Mouse (Mus musculus) kidney, postnatal 36 days (tissue): ENCODE measurements around the gene Olfr697.
"Not testable (repeated sequence)": the region's sequence is repeated elsewhere in the genome, so short reads cannot be mapped to it uniquely, and the experiment has no call there.

Experiments
- DNase-seq, 2 experiments: peaks; one replicate each; pipeline ENCODE4 v3.0.0; 2021 to 2022; ENCODE audit warnings: mixed read lengths in 2 of 2

Gene Olfr697

GRCm38 (mm10) chr7:106742343-106742742, at the start of gene Olfr697:
Gene Olfr697 (minus strand): TSS chr7:106742443.
- no peak for DNase-seq

DNA sequence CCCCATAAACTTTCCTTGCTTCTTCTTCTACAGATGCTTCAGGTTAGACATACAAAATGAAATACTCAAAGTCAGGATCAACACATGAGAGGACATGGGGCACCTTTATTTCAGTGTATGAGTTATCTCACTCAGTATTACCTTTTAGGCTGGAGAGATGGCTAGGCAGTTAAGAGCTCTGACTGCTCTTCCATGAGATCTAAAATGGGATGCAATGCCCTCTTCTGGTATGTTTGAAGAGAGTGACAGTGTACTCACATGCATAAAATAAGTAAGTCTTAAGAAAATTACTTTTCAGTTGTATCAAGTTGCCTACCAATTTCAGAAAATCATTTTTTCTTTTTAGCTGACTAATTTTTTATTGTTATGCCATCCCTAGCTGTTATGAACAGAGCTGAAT, 46.1 kb upstream of the Olfr697 start:
- no peak for DNase-seq

GRCm38 (mm10) chr7:106761008-106761407, 18.8 kb upstream of the Olfr697 start:
- not testable (repeated sequence) for DNase-seq

GRCm38 (mm10) chr7:106758800-106759199, 16.6 kb upstream of the Olfr697 start:
- no peak for DNase-seq

- no peak for DNase-seq
These were observed 13.1 kb upstream of the Olfr697 start, which contains the start of gene Olfr698 for GRCm38 (mm10) chr7:106755297-106755696. Gene Olfr698 (minus strand): TSS chr7:106755397.

DNA sequence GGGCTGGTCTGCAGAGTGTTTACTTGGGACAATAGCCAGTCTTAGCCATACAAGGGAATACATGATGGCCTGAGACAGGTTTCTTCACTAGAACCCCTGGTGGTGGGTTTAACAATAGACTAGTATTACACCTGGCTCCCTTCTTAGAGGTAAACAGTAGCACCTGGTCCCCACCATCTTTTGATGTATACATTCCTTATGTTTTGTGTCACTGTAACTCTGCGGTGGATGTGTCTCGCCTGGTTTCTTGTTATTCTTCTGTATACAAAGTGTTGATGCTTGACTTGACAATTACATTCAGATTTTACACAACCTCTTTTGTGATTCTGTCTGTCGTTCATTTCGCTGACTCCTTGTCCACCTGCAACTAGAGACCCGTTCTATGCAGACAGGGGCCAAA, 3.6 kb upstream of the Olfr697 start:
- DNase-seq = no peak

DNA sequence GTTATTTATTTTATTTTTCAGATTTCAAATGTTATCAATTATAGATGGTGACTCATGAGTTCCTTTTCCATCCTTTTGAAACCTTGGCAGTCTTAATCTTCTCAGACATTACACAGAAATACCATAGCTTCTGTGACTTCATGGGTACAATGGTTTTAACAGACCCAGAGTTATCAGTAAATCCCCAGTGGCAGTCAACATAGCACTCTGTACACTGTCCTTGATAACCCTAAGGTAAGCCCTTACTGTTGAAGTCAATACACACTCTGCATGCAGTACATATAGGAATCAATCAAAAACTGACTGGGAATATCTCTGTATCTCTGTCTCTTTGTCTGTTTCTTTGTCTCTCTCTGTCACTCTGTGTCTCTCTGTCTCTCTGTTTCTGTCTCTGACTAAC, 5.2 kb downstream of the Olfr697 start:
- DNase-seq = no peak

- no peak for DNase-seq
These were observed 8.5 kb downstream of the Olfr697 start for GRCm38 (mm10) chr7:106733717-106734116.

DNA sequence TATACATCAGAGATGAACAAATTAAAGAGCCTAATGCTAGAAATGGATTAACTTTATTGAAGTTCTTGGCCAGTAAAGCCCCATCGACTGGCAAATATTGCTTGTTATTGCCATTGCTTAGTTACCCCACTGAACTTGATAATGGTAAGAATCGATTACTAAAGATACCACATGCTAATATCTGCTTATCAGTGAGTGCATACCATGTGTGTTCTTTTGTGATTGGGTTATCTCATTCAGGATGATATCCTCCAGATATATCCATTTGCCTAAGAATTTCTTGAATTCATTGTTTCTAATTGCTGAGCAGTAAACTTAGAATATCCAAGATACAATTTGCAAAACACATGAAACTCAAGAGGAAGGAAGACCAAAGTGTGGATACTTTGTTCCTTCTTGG, 16.6 kb downstream of the Olfr697 start:
- DNase-seq = not testable (repeated sequence)

DNA sequence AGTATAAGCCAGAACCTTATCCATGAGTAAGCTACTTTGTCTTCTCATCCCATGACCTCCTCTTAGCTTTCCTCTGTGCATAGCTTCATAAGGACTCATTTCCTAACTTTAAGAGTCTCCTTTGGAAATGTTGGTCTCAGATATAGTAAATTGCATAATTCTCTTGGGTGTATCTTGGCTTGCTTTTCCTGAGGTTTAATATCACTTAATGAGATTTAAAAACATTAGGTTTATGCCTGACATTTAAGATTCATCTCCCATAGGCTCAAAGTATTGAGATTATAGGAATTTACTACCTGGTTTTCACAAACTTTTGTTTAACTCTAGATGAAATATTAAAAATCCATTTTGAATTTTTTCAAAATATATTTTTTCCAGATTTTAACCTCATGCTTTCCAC, 25.9 kb downstream of the Olfr697 start, which contains the start of gene Olfr695:
Olfr695 (minus strand) TSS at position 101 of the 400 bp plus-strand sequence.
- no peak for DNase-seq

- DNase-seq = no peak
These were observed 30.8 kb downstream of the Olfr697 start for GRCm38 (mm10) chr7:106711463-106711862.

DNA sequence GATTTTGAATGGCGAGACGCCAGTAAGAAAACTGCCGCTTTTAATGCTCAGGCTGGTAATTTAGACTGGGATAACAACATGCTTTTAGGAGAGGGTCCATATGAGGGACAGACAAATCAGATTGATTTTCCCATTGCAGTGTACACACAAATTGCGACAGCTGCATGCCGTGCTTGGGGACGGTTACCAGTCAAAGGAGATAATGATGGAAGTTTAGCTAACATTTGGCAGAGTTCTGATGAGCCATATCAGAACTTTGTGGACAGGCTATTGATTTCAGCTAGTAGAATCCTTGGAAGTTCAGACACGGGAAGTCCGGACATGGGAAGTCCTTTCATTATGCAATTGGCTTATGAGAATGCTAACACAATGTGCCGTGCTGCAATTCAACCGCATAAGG, 34.5 kb downstream of the Olfr697 start:
- DNase-seq = not testable (repeated sequence)

DNA sequence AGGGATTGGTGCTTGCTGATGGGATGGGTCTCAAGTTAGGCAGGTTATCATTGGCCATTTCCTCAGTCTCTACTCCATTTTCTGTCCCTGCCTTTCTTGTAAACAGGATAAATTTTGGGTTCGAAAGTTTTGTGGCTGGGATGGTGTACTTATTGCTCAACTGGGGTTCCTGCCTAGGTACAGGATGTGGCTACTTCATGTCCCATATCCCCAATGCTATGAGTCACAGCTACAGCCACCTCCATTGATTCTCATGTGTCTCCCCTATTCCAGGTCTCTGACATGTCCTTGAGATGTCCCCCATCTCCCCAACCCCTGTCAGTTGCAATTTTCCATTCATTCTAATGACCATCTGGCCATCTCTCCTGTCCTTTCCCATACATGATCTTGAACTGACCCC, 45.4 kb downstream of the Olfr697 start:
- no peak for DNase-seq

- DNase-seq = no peak
These were observed 49.3 kb downstream of the Olfr697 start for GRCm38 (mm10) chr7:106692976-106693375.

GRCm38 (mm10) chr7:106691714-106692113, 50.5 kb downstream of the Olfr697 start, which contains the start of gene Olfr694:
Gene Olfr694 (minus strand): TSS chr7:106691814.
- no peak for DNase-seq
